Mouse (Mus musculus) ES-E14 (cell line): ENCODE measurements around the gene Nmur1.

ENCODE experiments used
- CHD2 ChIP-seq: IDR thresholded peaks from 2 replicates; pipeline ENCODE4 v1.6.1; 2014; ENCODE audit warnings: mild to moderate bottlenecking, low read depth, low read length, inconsistent platforms
- HCFC1 ChIP-seq: IDR thresholded peaks from 2 replicates; pipeline ENCODE4 v1.6.1; 2012; ENCODE audit warnings: low read length, inconsistent platforms, borderline replicate concordance; ENCODE audit not compliant: insufficient read depth
- MAFK ChIP-seq: IDR thresholded peaks from 2 replicates; pipeline ENCODE4 v1.6.1; 2014; ENCODE audit warnings: mild to moderate bottlenecking, low read depth, low read length, inconsistent platforms; ENCODE audit not compliant: insufficient read depth

DNA sequence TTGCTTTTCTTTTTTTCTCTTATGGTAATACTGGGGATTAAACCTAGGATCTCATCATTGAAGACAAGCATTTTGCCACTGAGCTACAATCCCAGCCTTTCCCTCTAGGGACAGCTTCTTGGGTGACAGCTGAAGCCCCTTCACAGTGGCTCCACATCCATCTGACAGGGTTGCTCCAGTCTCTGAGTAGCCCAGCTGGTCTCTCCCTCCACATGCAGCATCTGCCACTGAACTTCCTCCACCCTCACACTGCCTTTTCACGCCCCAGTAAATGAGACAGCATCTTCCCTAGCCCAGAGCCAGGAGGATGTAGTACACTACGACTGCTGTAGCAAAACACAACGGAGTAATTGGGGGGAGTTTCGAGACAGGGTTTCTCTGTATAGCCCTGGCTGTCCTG, 57.9 kb downstream of the Nmur1 start:
- no peak for TF ChIP-seq HCFC1
- no peak for TF ChIP-seq CHD2
- no peak for TF ChIP-seq MAFK
